Mouse (Mus musculus) ES-Bruce4 (cell line): ENCODE measurements around the gene Ipmk. TPM values are rescaled to one million over a fixed set of nuclear protein-coding genes. Genes with fewer than 3 reads are reported as not detected.

ENCODE experiments used
- H3K27ac ChIP-seq: 2 replicates; pipeline ENCODE4 v1.5.1; 2012; ENCODE audit warnings: low read length, inconsistent platforms; ENCODE audit not compliant: insufficient read depth
- H3K27me3 ChIP-seq: 2 replicates; pipeline ENCODE4 v1.6.1; 2012; ENCODE audit warnings: mild to moderate bottlenecking, low read length, inconsistent platforms; ENCODE audit not compliant: control insufficient read depth, poor library complexity, insufficient read depth, severe bottlenecking
- H3K36me3 ChIP-seq: 2 replicates; pipeline ENCODE4 v1.6.1; 2012; ENCODE audit warnings: inconsistent platforms, mild to moderate bottlenecking, low read length, moderate library complexity; ENCODE audit not compliant: control insufficient read depth, poor library complexity, insufficient read depth, severe bottlenecking
- H3K4me1 ChIP-seq: one replicate; pipeline ENCODE4 v1.8.1; 2011; ENCODE audit warnings: low read length; ENCODE audit not compliant: control insufficient read depth, insufficient read depth
- H3K4me3 ChIP-seq: 2 replicates; pipeline ENCODE4 v1.5.1; 2011; ENCODE audit warnings: low read depth, mild to moderate bottlenecking, low read length
- H3K9ac ChIP-seq: 2 replicates; pipeline ENCODE4 v1.6.1; 2012; ENCODE audit warnings: low read depth, mild to moderate bottlenecking, inconsistent platforms; ENCODE audit not compliant: poor library complexity, severe bottlenecking
- H3K9me3 ChIP-seq: replicated peaks from 2 replicates; pipeline ENCODE4 v1.6.1; 2012; ENCODE audit warnings: mild to moderate bottlenecking, low read length, inconsistent platforms; ENCODE audit not compliant: control insufficient read depth, poor library complexity, insufficient read depth, severe bottlenecking
- CTCF ChIP-seq: IDR thresholded peaks from one replicate; pipeline ENCODE4 v1.8.1; 2011; ENCODE audit warnings: low read depth, low read length
- EP300 ChIP-seq: IDR thresholded peaks from 2 replicates; pipeline ENCODE4 v1.6.1; 2011; ENCODE audit warnings: low read depth, low read length; ENCODE audit not compliant: insufficient read depth
- POLR2A ChIP-seq: IDR thresholded peaks from one replicate; pipeline ENCODE4 v1.8.1; 2011; ENCODE audit warnings: low read length; ENCODE audit not compliant: insufficient read depth
- polyA plus RNA-seq: library from polyadenylated mRNA; stranded (reverse); fragments of >200 nt; gene quantifications from 2 replicates; pipeline ENCODE4 v1.2.4, GENCODE M21; 2011; ENCODE audit warnings: low read depth; ENCODE audit not compliant: missing spikeins, insufficient read depth, insufficient read length

The Ipmk gene
- polyA plus RNA-seq, 1 experiment = 41.4 TPM

DNA sequence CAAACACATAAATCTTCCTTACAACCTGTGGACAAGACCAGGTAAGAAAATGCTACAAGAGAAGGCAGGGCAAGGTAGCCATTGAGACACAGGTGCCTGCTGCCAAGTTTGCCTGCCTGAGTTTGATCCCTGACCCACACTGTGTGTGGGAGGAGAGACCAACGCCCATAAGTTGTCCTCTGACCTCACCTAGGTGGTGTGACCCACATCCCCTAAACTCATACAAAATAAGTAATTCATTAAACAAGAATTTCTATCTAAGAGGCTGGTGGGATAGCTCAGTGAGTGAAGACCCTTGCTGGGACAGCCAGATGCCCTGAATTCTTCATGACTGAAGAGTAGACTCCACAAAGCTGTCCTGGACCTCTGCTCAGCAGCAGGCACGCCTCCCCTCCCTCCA lies 7.4 kb upstream of the Ipmk start:
- Histone ChIP-seq H3K4me1 (peaks cover 10% of the 10 kb centered on the region), H3K4me3 (no peak overlapping the region), H3K27ac (no peak overlapping the region), H3K27me3 (no peaks in the 10 kb centered on the region), H3K9ac (no peak overlapping the region), H3K9me3 (no peaks in the 10 kb centered on the region), H3K36me3 (peaks cover 9% of the 10 kb centered on the region)
- TF ChIP-seq EP300 = no peak
- TF ChIP-seq POLR2A = no peak
- TF ChIP-seq CTCF = no peak

DNA sequence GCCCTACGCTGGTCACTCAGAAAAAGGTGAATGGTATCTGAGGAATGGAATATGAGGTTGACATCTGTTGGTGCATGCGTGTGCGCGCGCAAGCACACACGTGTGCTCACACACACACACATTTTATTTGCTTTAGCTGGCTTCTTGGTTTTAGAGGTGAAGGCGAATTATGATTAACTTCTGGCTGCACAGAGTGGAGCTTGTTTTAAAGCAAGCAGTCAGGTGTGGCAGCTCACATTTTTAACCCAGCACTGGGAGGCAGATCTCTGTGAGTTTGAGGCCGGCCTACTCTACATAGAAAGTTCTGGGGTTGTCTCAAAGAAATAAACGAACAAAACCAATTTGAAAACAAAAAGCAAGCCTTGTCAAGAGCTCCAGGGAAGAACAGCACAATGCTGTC lies 6.3 kb upstream of the Ipmk start:
- Histone ChIP-seq H3K4me3 (no peak overlapping the region), H3K27me3 (no peaks in the 10 kb centered on the region), H3K4me1 (peaks cover 10% of the 10 kb centered on the region), H3K9me3 (no peaks in the 10 kb centered on the region), H3K9ac (no peak overlapping the region), H3K27ac (no peak overlapping the region), H3K36me3 (no peaks in the 10 kb centered on the region)
- TF ChIP-seq EP300 = no peak

DNA sequence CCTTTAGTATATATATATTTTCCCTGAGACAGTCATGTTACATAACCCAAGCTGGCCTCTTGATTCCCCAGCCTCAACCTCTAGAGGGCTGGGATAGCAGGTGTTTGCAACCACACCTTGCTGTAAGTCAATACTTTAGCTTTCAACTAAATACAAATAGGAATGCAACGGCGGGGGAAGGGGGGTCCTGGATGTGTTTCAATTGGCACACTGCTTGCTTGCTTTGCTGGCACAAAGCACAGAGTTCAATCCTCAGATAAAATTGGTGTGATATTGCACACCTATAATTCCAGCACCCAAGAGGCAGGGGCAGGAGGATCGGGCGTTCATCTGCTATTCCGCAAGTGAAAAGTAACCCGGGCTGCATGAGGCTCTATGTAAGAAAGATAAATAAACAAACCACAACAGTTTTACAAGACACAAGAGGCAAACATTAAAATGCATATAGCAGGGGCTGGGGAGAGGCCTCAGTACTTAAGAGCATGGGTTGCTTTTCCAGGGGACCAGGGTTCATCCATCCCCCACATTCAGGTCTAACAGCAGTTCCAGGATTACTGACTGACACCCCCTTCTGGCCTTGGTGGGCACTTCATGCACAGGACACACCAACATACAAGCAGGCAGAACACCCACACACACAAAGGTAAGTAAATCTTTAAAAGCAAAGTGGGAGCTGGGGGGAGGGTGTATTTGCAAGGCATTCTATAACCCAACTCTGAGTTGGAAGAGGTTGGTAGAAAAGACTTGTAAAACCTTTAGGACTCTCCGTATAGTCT lies 5.3 kb upstream of the Ipmk start:
- no peaks in the 10 kb centered on the region for H3K36me3 ChIP-seq
- peaks cover 9% of the 10 kb centered on the region for H3K4me1 ChIP-seq
- no peak overlapping the region for H3K27ac ChIP-seq
- TF ChIP-seq CTCF (peak; percentile 45), EP300 (no peak), POLR2A (no peak)
- H3K27me3 ChIP-seq = no peaks in the 10 kb centered on the region
- no peaks in the 10 kb centered on the region for H3K9me3 ChIP-seq
- H3K9ac ChIP-seq = no peak overlapping the region
- H3K4me3 ChIP-seq = no peak overlapping the region

DNA sequence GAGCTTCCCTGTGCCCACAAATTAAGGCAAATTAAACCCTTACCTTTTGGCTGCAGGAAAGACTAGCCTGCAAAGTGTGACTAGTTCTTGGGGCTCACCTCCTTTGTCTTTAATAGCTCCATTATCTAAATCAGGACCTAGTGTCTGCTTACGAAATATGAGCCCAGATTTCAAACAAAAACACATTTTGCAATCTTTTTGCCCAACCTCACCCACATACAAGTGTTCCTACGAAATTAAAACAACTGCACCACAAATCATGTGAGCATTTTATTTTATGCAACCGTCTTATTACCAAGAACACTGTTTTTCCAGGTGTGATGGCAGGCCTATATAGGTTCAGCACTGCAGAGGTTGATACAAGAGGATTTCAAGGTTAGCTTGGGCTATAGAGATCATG lies 4.4 kb upstream of the Ipmk start:
- Histone ChIP-seq H3K9me3 (no peaks in the 10 kb centered on the region), H3K4me1 (peaks cover 9% of the 10 kb centered on the region), H3K36me3 (no peaks in the 10 kb centered on the region), H3K27ac (no peak overlapping the region), H3K9ac (no peak overlapping the region), H3K4me3 (no peak overlapping the region), H3K27me3 (no peaks in the 10 kb centered on the region)
- TF ChIP-seq POLR2A = no peak
- TF ChIP-seq EP300 = no peak
- TF ChIP-seq CTCF = no peak

DNA sequence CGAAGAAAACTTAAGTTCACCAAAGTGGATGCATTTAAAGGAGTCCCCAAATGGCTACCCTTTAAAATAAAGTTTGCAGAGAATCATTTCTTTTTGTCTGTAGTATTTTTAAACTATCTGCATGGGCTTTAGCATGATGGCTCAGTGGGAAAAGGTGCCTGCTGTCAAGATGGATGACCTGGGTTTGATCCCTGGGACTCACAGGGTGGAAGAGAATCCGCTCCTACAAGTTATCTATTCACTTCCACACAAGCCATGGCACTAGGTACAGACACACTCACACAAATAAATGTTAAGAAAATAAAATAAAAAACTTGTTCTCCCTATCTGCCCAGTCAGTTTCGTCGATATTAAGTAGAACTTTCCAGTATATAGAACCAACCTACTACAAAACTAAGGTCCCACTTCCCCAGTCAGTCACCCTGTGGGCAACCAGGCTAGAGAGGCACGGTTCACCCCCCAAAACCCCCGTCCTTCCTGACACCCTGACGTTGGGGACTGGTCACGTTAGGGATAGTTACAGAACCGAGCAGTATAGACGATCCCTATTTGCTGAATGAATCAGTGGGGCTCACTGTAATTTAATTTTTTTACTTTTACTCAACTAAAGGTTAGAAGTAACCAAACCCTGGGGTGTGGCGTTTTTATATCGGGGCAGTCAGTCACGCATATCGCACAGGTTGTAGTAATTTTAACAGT lies 3.8 kb upstream of the Ipmk start:
- TF ChIP-seq CTCF (no peak), EP300 (no peak), POLR2A (no peak)
- Histone ChIP-seq H3K4me1 (peaks cover 9% of the 10 kb centered on the region), H3K4me3 (peak overlapping the region; percentile 74), H3K27ac (no peak overlapping the region), H3K27me3 (no peaks in the 10 kb centered on the region), H3K9me3 (no peaks in the 10 kb centered on the region), H3K9ac (peak overlapping the region; percentile 72), H3K36me3 (no peaks in the 10 kb centered on the region)

DNA sequence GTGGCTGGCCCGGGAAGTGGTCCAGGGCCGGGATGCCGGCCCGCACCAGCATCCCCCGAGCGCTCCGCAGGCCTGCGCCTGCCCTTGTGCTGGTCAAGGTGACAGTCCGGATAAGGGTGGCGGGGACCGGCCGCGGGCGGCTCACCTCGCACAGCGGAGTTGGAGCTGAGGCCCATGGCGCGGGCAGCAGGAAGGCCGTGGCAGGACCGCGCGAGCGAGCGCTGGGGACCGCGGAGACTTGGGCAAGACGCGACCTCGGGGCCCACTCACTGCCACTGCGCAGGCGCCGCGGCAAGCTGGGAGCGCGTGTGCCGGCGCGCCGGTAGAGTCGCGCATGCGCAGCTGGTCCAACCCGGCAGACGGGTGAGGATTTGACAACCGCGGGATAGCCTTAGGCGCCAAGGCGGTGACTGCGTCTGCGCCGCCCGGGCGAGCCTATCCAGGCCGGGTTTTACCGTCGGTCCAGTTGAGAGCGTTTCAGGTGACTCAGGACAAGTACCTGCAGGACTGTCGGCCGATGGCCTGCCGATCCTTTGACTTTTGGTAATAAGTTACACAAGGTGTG lies 2.9 kb upstream of the Ipmk start, which contains the start of gene Cisd1:
Gene Cisd1 (minus strand): TSS at position 376 of the 565 bp plus-strand sequence.
- Histone ChIP-seq H3K9ac (peak within 1 kb of the TSS; percentile 72), H3K4me1 (peaks cover 7% of the 10 kb centered on the region), H3K4me3 (peak within 1 kb of the TSS; percentile 74), H3K9me3 (no peaks in the 10 kb centered on the region), H3K27ac (peak within 1 kb of the TSS; percentile 68), H3K27me3 (no peaks in the 10 kb centered on the region), H3K36me3 (no peaks in the 10 kb centered on the region)
- peak; percentile 66; the same call in 1 of the 2 replicates for TF ChIP-seq EP300
- TF ChIP-seq POLR2A = peak; percentile 36
- TF ChIP-seq CTCF = no peak
